Mouse (Mus musculus) E14TG2a.4 (cell line): Measurements from ENCODE around the gene Npc1l1.
"Not testable (repeated sequence)": the region's sequence is repeated elsewhere in the genome, so short reads cannot be mapped to it uniquely, and the experiment has no call there.

ENCODE experiments used
- H3K27me3 ChIP-seq: 2 replicates; pipeline ENCODE4 v1.6.1; 2014; ENCODE audit warnings: low read length, control low read depth; ENCODE audit not compliant: insufficient read depth
- H3K36me3 ChIP-seq: 2 replicates; pipeline ENCODE4 v1.6.1; 2014; ENCODE audit warnings: low read length, control low read depth; ENCODE audit not compliant: insufficient read depth
- H3K4me1 ChIP-seq: replicated peaks from 2 replicates; pipeline ENCODE4 v1.6.1; 2014; ENCODE audit warnings: low read depth, low read length, control low read depth
- H3K4me3 ChIP-seq: replicated peaks from 2 replicates; pipeline ENCODE4 v1.5.1; 2014; ENCODE audit warnings: mild to moderate bottlenecking, low read length
- H3K9me3 ChIP-seq: 2 replicates; pipeline ENCODE4 v1.6.1; 2014; ENCODE audit warnings: low read length, control low read depth
- CTCF ChIP-seq: conservative IDR thresholded peaks from 2 replicates; pipeline ENCODE4 v1.5.1; 2014; ENCODE audit warnings: low read length
- NANOG ChIP-seq: IDR thresholded peaks from 2 replicates; pipeline ENCODE4 v1.6.1; 2014; ENCODE audit warnings: borderline replicate concordance, low read length, mixed read lengths
- POU5F1 ChIP-seq: IDR thresholded peaks from 2 replicates; pipeline ENCODE4 v1.6.1; 2014; ENCODE audit warnings: low read length, borderline replicate concordance

Npc1l1 gene

DNA sequence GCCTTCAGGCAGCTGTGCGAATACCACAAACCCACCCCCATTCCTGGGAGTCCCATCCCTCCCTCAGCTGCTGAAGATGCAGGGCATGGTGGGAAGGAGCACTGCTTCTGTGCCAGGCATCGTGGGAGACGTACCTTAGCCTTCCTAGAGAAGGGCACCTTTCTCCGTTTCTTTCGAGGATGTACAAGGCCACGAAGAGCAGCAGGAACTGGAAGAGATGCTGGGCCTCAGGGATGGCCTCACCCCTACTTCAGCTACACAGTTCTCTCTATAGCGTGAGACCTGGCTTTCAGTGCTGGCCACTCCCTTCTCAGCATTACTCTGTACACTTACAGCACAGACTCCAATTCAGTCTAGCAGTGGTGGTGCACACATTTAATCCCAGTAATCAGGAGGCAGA is 29.5 kb upstream of the Npc1l1 start:
- no peak for TF ChIP-seq CTCF
- no peak for TF ChIP-seq POU5F1
- TF ChIP-seq NANOG: no peak
- Histone ChIP-seq H3K27me3 (no peaks in the 10 kb centered on the region), H3K4me1 (peaks cover 61% of the 10 kb centered on the region), H3K4me3 (no peak overlapping the region), H3K9me3 (no peaks in the 10 kb centered on the region), H3K36me3 (peaks cover 79% of the 10 kb centered on the region)

GRCm38 (mm10) chr11:6256490-6257072 is 26.6 kb upstream of the Npc1l1 start:
- Histone ChIP-seq H3K4me3 (no peak overlapping the region), H3K36me3 (peaks cover 50% of the 10 kb centered on the region), H3K4me1 (peaks cover 54% of the 10 kb centered on the region), H3K9me3 (no peaks in the 10 kb centered on the region), H3K27me3 (no peaks in the 10 kb centered on the region)
- TF ChIP-seq CTCF: no peak
- no peak for TF ChIP-seq NANOG
- no peak for TF ChIP-seq POU5F1

DNA sequence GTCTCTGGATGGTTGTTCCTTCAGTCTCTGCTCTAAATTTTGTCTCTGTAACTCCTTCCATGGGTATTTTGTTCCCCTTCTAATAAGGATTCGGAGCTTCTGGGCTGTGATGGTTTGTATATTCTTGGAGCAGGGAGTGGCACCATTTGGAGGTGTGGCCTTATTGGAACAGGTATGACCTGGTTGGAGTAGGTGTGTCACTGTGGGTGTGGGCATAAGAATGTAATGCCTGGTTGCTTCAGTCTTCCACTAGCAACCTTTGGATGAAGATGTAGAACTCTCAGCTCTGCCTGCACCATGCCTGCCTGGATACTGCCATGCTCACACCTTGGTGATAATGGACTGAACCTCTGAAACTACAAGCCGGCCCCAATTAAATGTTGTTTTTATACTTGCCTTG is 24.7 kb upstream of the Npc1l1 start:
- peaks cover 40% of the 10 kb centered on the region for H3K4me1 ChIP-seq
- not testable (repeated sequence) for H3K4me3 ChIP-seq, H3K27me3 ChIP-seq, H3K9me3 ChIP-seq
- peaks cover 31% of the 10 kb centered on the region for H3K36me3 ChIP-seq

GRCm38 (mm10) chr11:6252824-6253223 is 22.9 kb upstream of the Npc1l1 start:
- Histone ChIP-seq H3K36me3 (peaks cover 13% of the 10 kb centered on the region), H3K4me1 (peaks cover 23% of the 10 kb centered on the region), H3K27me3 (no peaks in the 10 kb centered on the region), H3K9me3 (no peaks in the 10 kb centered on the region), H3K4me3 (no peak overlapping the region)
- TF ChIP-seq NANOG (no peak), POU5F1 (no peak), CTCF (no peak)

- no peak overlapping the region for H3K4me3 ChIP-seq
- no peaks in the 10 kb centered on the region for H3K9me3 ChIP-seq
- peaks cover 17% of the 10 kb centered on the region for H3K4me1 ChIP-seq
- H3K27me3 ChIP-seq: no peaks in the 10 kb centered on the region
- H3K36me3 ChIP-seq: peaks cover 7% of the 10 kb centered on the region
- no peak for TF ChIP-seq POU5F1
- TF ChIP-seq CTCF: no peak
- no peak for TF ChIP-seq NANOG
These were observed 22.3 kb upstream of the Npc1l1 start for GRCm38 (mm10) chr11:6252248-6252647.

- H3K36me3 ChIP-seq: no peaks in the 10 kb centered on the region
- no peaks in the 10 kb centered on the region for H3K9me3 ChIP-seq
- peak overlapping the region; percentile 48 for H3K4me3 ChIP-seq
These were observed 14.8 kb upstream of the Npc1l1 start for GRCm38 (mm10) chr11:6244707-6245106.

GRCm38 (mm10) chr11:6233025-6233424 is 3.1 kb upstream of the Npc1l1 start:
- TF ChIP-seq POU5F1 (no peak), NANOG (no peak), CTCF (no peak)
- peaks cover 6% of the 10 kb centered on the region for H3K27me3 ChIP-seq
- no peak overlapping the region for H3K4me3 ChIP-seq
- peaks cover 26% of the 10 kb centered on the region for H3K9me3 ChIP-seq
- no peaks in the 10 kb centered on the region for H3K36me3 ChIP-seq
- H3K4me1 ChIP-seq: 0 out of 2 replicates have a peak, but pooled peaks cover 5% of the 10 kb centered on the region

More at GRCm38 (mm10) chr11:6244707-6245106, 14.8 kb upstream of the Npc1l1 start:
- Histone ChIP-seq H3K27me3 (no peaks in the 10 kb centered on the region), H3K4me1 (peaks cover 6% of the 10 kb centered on the region; the same call in 1 of the 2 replicates)
- no peak for TF ChIP-seq CTCF
- TF ChIP-seq NANOG: no peak
- no peak for TF ChIP-seq POU5F1

DNA sequence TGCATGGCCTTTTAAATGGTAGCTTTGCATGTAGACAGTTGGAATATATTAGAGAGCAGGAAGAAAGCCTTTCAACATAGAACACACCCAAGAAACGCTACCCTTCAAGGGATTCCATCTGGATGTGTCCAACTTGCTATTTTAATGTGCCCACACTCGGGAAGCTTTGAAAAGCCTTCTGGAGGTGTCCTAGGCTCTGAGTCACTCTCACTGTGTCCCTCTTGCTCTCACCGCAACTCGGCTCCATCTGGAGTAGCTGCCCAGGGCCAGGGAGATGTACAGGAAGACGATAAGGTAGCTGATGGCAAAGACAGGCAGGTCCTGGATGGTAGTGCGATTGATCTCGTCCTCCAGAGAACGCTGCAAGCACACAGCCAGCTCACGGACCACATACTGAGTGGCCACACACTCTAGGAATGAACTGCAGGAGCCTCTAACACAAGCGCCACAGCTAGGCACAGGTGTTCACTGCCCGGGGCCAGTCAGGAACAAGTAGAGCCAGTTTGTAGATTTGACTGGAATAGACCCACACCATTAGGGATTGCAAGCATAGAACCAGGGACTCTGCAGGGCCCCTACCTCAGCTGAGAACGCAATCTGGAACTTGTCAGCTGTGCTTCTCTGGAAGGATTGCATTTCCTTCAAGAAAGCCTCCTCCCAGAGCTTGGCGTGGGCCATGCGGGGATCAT is 5.3 kb downstream of the Npc1l1 start:
- Histone ChIP-seq H3K36me3 (no peaks in the 10 kb centered on the region), H3K4me1 (peaks cover 13% of the 10 kb centered on the region; the same call in 1 of the 2 replicates), H3K9me3 (no peaks in the 10 kb centered on the region), H3K4me3 (no peak overlapping the region), H3K27me3 (peaks cover 29% of the 10 kb centered on the region)
- TF ChIP-seq POU5F1 (no peak), NANOG (no peak), CTCF (no peak)
